Mouse (Mus musculus) heart, adult 2 months (tissue): ENCODE results near the gene Fancc.

Experiments
- CTCF ChIP-seq: fragments of 200-600 bp; IDR thresholded peaks from 2 replicates; pipeline ENCODE4 v1.8.1; 2022; ENCODE audit warnings: antibody characterized with exemption, mild to moderate bottlenecking, moderate library complexity
- POLR2A ChIP-seq: fragments of 200-500 bp; IDR thresholded peaks from 2 replicates; pipeline ENCODE4 v1.6.1; 2011; ENCODE audit warnings: mild to moderate bottlenecking, low read depth, low read length, control low read depth; ENCODE audit not compliant: insufficient read depth

GRCm38 (mm10) chr13:63245812-63246211 lies 251.3 kb downstream of the Fancc start:
- TF ChIP-seq CTCF (no peak), POLR2A (no peak)
